Mouse (Mus musculus) ES-Bruce4 (cell line): ENCODE results near the gene Ces1f. TPM values are rescaled to one million over a fixed set of nuclear protein-coding genes. Genes with fewer than 3 reads are reported as not detected.
"Not testable (repeated sequence)": the region's sequence is repeated elsewhere in the genome, so short reads cannot be mapped to it uniquely, and the experiment has no call there.

Experiments
- H3K27ac ChIP-seq: 2 replicates; pipeline ENCODE4 v1.5.1; 2012; ENCODE audit warnings: low read length, inconsistent platforms; ENCODE audit not compliant: insufficient read depth
- H3K27me3 ChIP-seq: 2 replicates; pipeline ENCODE4 v1.6.1; 2012; ENCODE audit warnings: mild to moderate bottlenecking, low read length, inconsistent platforms; ENCODE audit not compliant: control insufficient read depth, poor library complexity, insufficient read depth, severe bottlenecking
- H3K36me3 ChIP-seq: 2 replicates; pipeline ENCODE4 v1.6.1; 2012; ENCODE audit warnings: inconsistent platforms, mild to moderate bottlenecking, low read length, moderate library complexity; ENCODE audit not compliant: control insufficient read depth, poor library complexity, insufficient read depth, severe bottlenecking
- H3K4me1 ChIP-seq: one replicate; pipeline ENCODE4 v1.8.1; 2011; ENCODE audit warnings: low read length; ENCODE audit not compliant: control insufficient read depth, insufficient read depth
- H3K4me3 ChIP-seq: 2 replicates; pipeline ENCODE4 v1.5.1; 2011; ENCODE audit warnings: low read depth, mild to moderate bottlenecking, low read length
- H3K9ac ChIP-seq: 2 replicates; pipeline ENCODE4 v1.6.1; 2012; ENCODE audit warnings: low read depth, mild to moderate bottlenecking, inconsistent platforms; ENCODE audit not compliant: poor library complexity, severe bottlenecking
- H3K9me3 ChIP-seq: replicated peaks from 2 replicates; pipeline ENCODE4 v1.6.1; 2012; ENCODE audit warnings: mild to moderate bottlenecking, low read length, inconsistent platforms; ENCODE audit not compliant: control insufficient read depth, poor library complexity, insufficient read depth, severe bottlenecking
- CTCF ChIP-seq: IDR thresholded peaks from one replicate; pipeline ENCODE4 v1.8.1; 2011; ENCODE audit warnings: low read depth, low read length
- EP300 ChIP-seq: IDR thresholded peaks from 2 replicates; pipeline ENCODE4 v1.6.1; 2011; ENCODE audit warnings: low read depth, low read length; ENCODE audit not compliant: insufficient read depth
- POLR2A ChIP-seq: IDR thresholded peaks from one replicate; pipeline ENCODE4 v1.8.1; 2011; ENCODE audit warnings: low read length; ENCODE audit not compliant: insufficient read depth
- polyA plus RNA-seq: library from polyadenylated mRNA; stranded (reverse); fragments of >200 nt; gene quantifications from 2 replicates; pipeline ENCODE4 v1.2.4, GENCODE M21; 2011; ENCODE audit warnings: low read depth; ENCODE audit not compliant: missing spikeins, insufficient read depth, insufficient read length

The Ces1f gene
- polyA plus RNA-seq, 1 experiment, result not detected

- no peaks in the 10 kb centered on the region for H3K27me3 ChIP-seq
- H3K4me1 ChIP-seq, result no peaks in the 10 kb centered on the region
- no peak for TF ChIP-seq EP300
- no peak for TF ChIP-seq CTCF
- TF ChIP-seq POLR2A, result no peak
- H3K4me3 ChIP-seq, result no peak overlapping the region
- H3K9ac ChIP-seq, result no peak overlapping the region
- no peaks in the 10 kb centered on the region for H3K9me3 ChIP-seq
- no peak overlapping the region for H3K27ac ChIP-seq
- H3K36me3 ChIP-seq, result no peaks in the 10 kb centered on the region
These were observed 50.7 kb downstream of the Ces1f start for GRCm38 (mm10) chr8:93228673-93229370.

- not testable (repeated sequence) for H3K27me3 ChIP-seq, H3K27ac ChIP-seq, H3K36me3 ChIP-seq, H3K4me3 ChIP-seq, H3K9ac ChIP-seq, H3K4me1 ChIP-seq, H3K9me3 ChIP-seq
These were observed 53.1 kb downstream of the Ces1f start for GRCm38 (mm10) chr8:93226471-93226870.

- no peaks in the 10 kb centered on the region for H3K9me3 ChIP-seq
- no peak overlapping the region for H3K9ac ChIP-seq
- H3K27me3 ChIP-seq, result no peaks in the 10 kb centered on the region
- TF ChIP-seq POLR2A (no peak), CTCF (no peak), EP300 (no peak)
- no peaks in the 10 kb centered on the region for H3K4me1 ChIP-seq
- H3K4me3 ChIP-seq, result no peak overlapping the region
- no peak overlapping the region for H3K27ac ChIP-seq
- H3K36me3 ChIP-seq, result no peaks in the 10 kb centered on the region
These were observed 57.7 kb downstream of the Ces1f start for GRCm38 (mm10) chr8:93221896-93222295.

GRCm38 (mm10) chr8:93217867-93218266 lies 61.7 kb downstream of the Ces1f start:
- no peaks in the 10 kb centered on the region for H3K36me3 ChIP-seq
- H3K4me3 ChIP-seq, result no peak overlapping the region
- H3K4me1 ChIP-seq, result no peaks in the 10 kb centered on the region
- H3K27ac ChIP-seq, result no peak overlapping the region
- no peak for TF ChIP-seq POLR2A
- no peak for TF ChIP-seq CTCF
- no peak for TF ChIP-seq EP300
- no peaks in the 10 kb centered on the region for H3K27me3 ChIP-seq
- no peak overlapping the region for H3K9ac ChIP-seq
- no peaks in the 10 kb centered on the region for H3K9me3 ChIP-seq

GRCm38 (mm10) chr8:93217375-93217774 lies 62.2 kb downstream of the Ces1f start:
- H3K4me1 ChIP-seq, result no peaks in the 10 kb centered on the region
- no peaks in the 10 kb centered on the region for H3K36me3 ChIP-seq
- H3K9ac ChIP-seq, result no peak overlapping the region
- TF ChIP-seq POLR2A, result no peak
- H3K27ac ChIP-seq, result no peak overlapping the region
- no peak overlapping the region for H3K4me3 ChIP-seq
- no peaks in the 10 kb centered on the region for H3K9me3 ChIP-seq
- no peaks in the 10 kb centered on the region for H3K27me3 ChIP-seq

GRCm38 (mm10) chr8:93211091-93211490 lies 68.5 kb downstream of the Ces1f start:
- TF ChIP-seq EP300, result no peak
- no peak for TF ChIP-seq CTCF
- no peak for TF ChIP-seq POLR2A
- Histone ChIP-seq H3K9me3 (no peaks in the 10 kb centered on the region), H3K4me1 (no peaks in the 10 kb centered on the region), H3K9ac (no peak overlapping the region), H3K27ac (no peak overlapping the region), H3K27me3 (no peaks in the 10 kb centered on the region), H3K4me3 (no peak overlapping the region), H3K36me3 (no peaks in the 10 kb centered on the region)

Other genes with a start within 250 kb of the Ces1f start
- gene Ces1a, start 231.6 kb downstream of the Ces1f start, polyA plus RNA-seq, result not detected in 2 replicates
- not detected in 2 replicates for gene Ces1b, start 199.7 kb downstream of the Ces1f start, polyA plus RNA-seq
- gene Ces1c, start 148.5 kb downstream of the Ces1f start, polyA plus RNA-seq, result not detected in 2 replicates
- gene Ces1d, start 81.9 kb downstream of the Ces1f start, polyA plus RNA-seq, result not detected in 2 replicates
- not detected in 2 replicates for gene Ces1e, start 50.1 kb downstream of the Ces1f start, polyA plus RNA-seq
- gene Ces1g, start 57.6 kb upstream of the Ces1f start, polyA plus RNA-seq, result not detected in 2 replicates
- gene Ces1h, start 100.0 kb upstream of the Ces1f start, polyA plus RNA-seq, result not detected in 2 replicates